Mouse (Mus musculus) heart, embryonic 15.5 days (tissue): ENCODE results near the gene Myo1d. TPM values are rescaled to one million over a fixed set of nuclear protein-coding genes. Genes with fewer than 3 reads are reported as not detected.

Source experiments
- ATAC-seq: fragments of 200-750 bp; cut with Nextera tagmentation; replicated peaks from 2 replicates; pipeline ENCODE4 v1.8.0; 2017; ENCODE audit warnings: low read depth, moderate TSS enrichment; ENCODE audit not compliant: insufficient number of reproducible peaks, insufficient read depth, low FRiP score
- H3K27ac ChIP-seq: fragments of 300-500 bp; sonication (generic); 2 replicates; pipeline ENCODE4 v1.5.1; 2015; ENCODE audit warnings: mild to moderate bottlenecking, inconsistent platforms
- H3K27me3 ChIP-seq: fragments of 300-500 bp; sonication (generic); 2 replicates; pipeline ENCODE4 v1.6.1; 2015; ENCODE audit warnings: inconsistent platforms
- H3K36me3 ChIP-seq: fragments of 300-500 bp; sonication (generic); 2 replicates; pipeline ENCODE4 v1.6.1; 2015; ENCODE audit warnings: mild to moderate bottlenecking, inconsistent platforms
- H3K4me1 ChIP-seq: fragments of 300-500 bp; sonication (generic); replicated peaks from 2 replicates; pipeline ENCODE4 v1.6.1; 2015; ENCODE audit warnings: inconsistent platforms
- H3K4me2 ChIP-seq: fragments of 300-500 bp; sonication (generic); 2 replicates; pipeline ENCODE4 v1.6.1; 2015; ENCODE audit warnings: inconsistent platforms, mild to moderate bottlenecking, moderate library complexity
- H3K4me3 ChIP-seq: fragments of 300-500 bp; sonication (generic); 2 replicates; pipeline ENCODE4 v1.5.1; 2015; ENCODE audit warnings: mild to moderate bottlenecking, inconsistent platforms
- H3K9ac ChIP-seq: fragments of 300-500 bp; sonication (generic); 2 replicates; pipeline ENCODE4 v1.6.1; 2015; ENCODE audit warnings: mild to moderate bottlenecking, inconsistent platforms
- H3K9me3 ChIP-seq: fragments of 300-500 bp; sonication (generic); replicated peaks from 2 replicates; pipeline ENCODE4 v1.6.1; 2016; ENCODE audit warnings: inconsistent platforms
- WGBS: fragments of 180-500 bp; shearing (Covaris S2); methylation state at CpG from one replicate; pipeline ENCODE4 v1.1.7; 2015; ENCODE audit warnings: mixed read lengths; 5-methylcytosine and 5-hydroxymethylcytosine counted together
- polyA plus RNA-seq: library from polyadenylated mRNA; unstranded; fragments of >200 nt; fragmentation: Nextera tagmentation; extraction: Ambion mirVana; gene quantifications from 2 replicates; pipeline ENCODE4 v1.2.1, GENCODE M21; 2015

The Myo1d gene
- polyA plus RNA-seq, 1 experiment from 2014 or later: 6.9 TPM

- no peaks in the 10 kb centered on the region for H3K36me3 ChIP-seq
- H3K4me2 ChIP-seq: no peak overlapping the region
- no peaks in the 10 kb centered on the region for H3K4me1 ChIP-seq
- no peaks in the 10 kb centered on the region for H3K27me3 ChIP-seq
- no peak for ATAC-seq
- H3K9me3 ChIP-seq: no peaks in the 10 kb centered on the region
- 75% methylated on average over 8 of the region's 8 CpGs for WGBS
- H3K27ac ChIP-seq: no peak overlapping the region
- H3K4me3 ChIP-seq: no peak overlapping the region
- H3K9ac ChIP-seq: no peak overlapping the region
These were observed 250.7 kb downstream of the Myo1d start for GRCm38 (mm10) chr11:80529149-80529548.

- no peak for ATAC-seq
- H3K4me2 ChIP-seq: no peak overlapping the region
These were observed 252.1 kb downstream of the Myo1d start for GRCm38 (mm10) chr11:80527697-80528096.

GRCm38 (mm10) chr11:80524213-80524612 lies 255.6 kb downstream of the Myo1d start:
- peaks cover 12% of the 10 kb centered on the region for H3K4me1 ChIP-seq
- no peaks in the 10 kb centered on the region for H3K27me3 ChIP-seq
- WGBS: 84% methylated on average over 5 of the region's 5 CpGs
- H3K4me3 ChIP-seq: no peak overlapping the region
- H3K4me2 ChIP-seq: no peak overlapping the region
- ATAC-seq: no peak
- H3K27ac ChIP-seq: no peak overlapping the region
- H3K9ac ChIP-seq: no peak overlapping the region
- no peaks in the 10 kb centered on the region for H3K9me3 ChIP-seq
- H3K36me3 ChIP-seq: no peaks in the 10 kb centered on the region

More at GRCm38 (mm10) chr11:80527697-80528096, 252.1 kb downstream of the Myo1d start:
- Histone ChIP-seq H3K4me3 (no peak overlapping the region), H3K9me3 (no peaks in the 10 kb centered on the region), H3K27me3 (no peaks in the 10 kb centered on the region), H3K27ac (no peak overlapping the region), H3K4me1 (peaks cover 8% of the 10 kb centered on the region), H3K36me3 (no peaks in the 10 kb centered on the region), H3K9ac (no peak overlapping the region)

GRCm38 (mm10) chr11:80523410-80523809 lies 256.4 kb downstream of the Myo1d start:
- no peaks in the 10 kb centered on the region for H3K36me3 ChIP-seq

GRCm38 (mm10) chr11:80522852-80523251 lies 257.0 kb downstream of the Myo1d start:
- H3K4me2 ChIP-seq: 0 out of 2 replicates have a peak overlapping the region, but pooled peaks have one; percentile 6
- peak overlapping the region; percentile 71 for H3K27ac ChIP-seq
- H3K4me1 ChIP-seq: peaks cover 19% of the 10 kb centered on the region

More at GRCm38 (mm10) chr11:80523410-80523809, 256.4 kb downstream of the Myo1d start:
- 0 out of 2 replicates have a peak overlapping the region, but pooled peaks have one; percentile 6 for H3K4me2 ChIP-seq
- peak overlapping the region; percentile 71 for H3K27ac ChIP-seq
- no peaks in the 10 kb centered on the region for H3K9me3 ChIP-seq
- ATAC-seq: no peak
- no peak overlapping the region for H3K9ac ChIP-seq
- 68% methylated on average over 4 of the region's 4 CpGs for whole genome bisulfite sequencing
- H3K4me3 ChIP-seq: no peak overlapping the region
- no peaks in the 10 kb centered on the region for H3K27me3 ChIP-seq
- peaks cover 19% of the 10 kb centered on the region for H3K4me1 ChIP-seq

GRCm38 (mm10) chr11:80521148-80521547 lies 258.7 kb downstream of the Myo1d start:
- no peaks in the 10 kb centered on the region for H3K27me3 ChIP-seq
- peaks cover 19% of the 10 kb centered on the region for H3K4me1 ChIP-seq
- 55% methylated on average over 2 of the region's 2 CpGs for WGBS
- H3K27ac ChIP-seq: no peak overlapping the region
- no peak for ATAC-seq
- no peaks in the 10 kb centered on the region for H3K9me3 ChIP-seq
- no peak overlapping the region for H3K9ac ChIP-seq
- H3K36me3 ChIP-seq: no peaks in the 10 kb centered on the region
- H3K4me2 ChIP-seq: no peak overlapping the region
- no peak overlapping the region for H3K4me3 ChIP-seq

More at GRCm38 (mm10) chr11:80522852-80523251, 257.0 kb downstream of the Myo1d start:
- Histone ChIP-seq H3K9ac (no peak overlapping the region), H3K4me3 (no peak overlapping the region), H3K36me3 (no peaks in the 10 kb centered on the region), H3K9me3 (no peaks in the 10 kb centered on the region), H3K27me3 (no peaks in the 10 kb centered on the region)
- WGBS: 17% methylated on average over 2 of the region's 2 CpGs
- no peak for ATAC-seq

GRCm38 (mm10) chr11:80518421-80519367 lies 261.1 kb downstream of the Myo1d start:
- Histone ChIP-seq H3K4me3 (no peak overlapping the region), H3K27me3 (no peaks in the 10 kb centered on the region), H3K27ac (no peak overlapping the region), H3K9ac (no peak overlapping the region), H3K9me3 (no peaks in the 10 kb centered on the region), H3K4me1 (peaks cover 19% of the 10 kb centered on the region), H3K4me2 (no peak overlapping the region), H3K36me3 (no peaks in the 10 kb centered on the region)
- WGBS: 38% methylated on average over 9 of the region's 9 CpGs
- no peak for ATAC-seq

GRCm38 (mm10) chr11:80515895-80516294 lies 263.9 kb downstream of the Myo1d start:
- H3K4me3 ChIP-seq: no peak overlapping the region
- H3K4me1 ChIP-seq: peaks cover 10% of the 10 kb centered on the region
- no peaks in the 10 kb centered on the region for H3K9me3 ChIP-seq
- no peak for ATAC-seq
- H3K9ac ChIP-seq: no peak overlapping the region
- 81% methylated on average over 8 of the region's 8 CpGs for WGBS
- H3K27me3 ChIP-seq: no peaks in the 10 kb centered on the region
- no peak overlapping the region for H3K4me2 ChIP-seq
- H3K27ac ChIP-seq: no peak overlapping the region
- no peaks in the 10 kb centered on the region for H3K36me3 ChIP-seq

- Histone ChIP-seq H3K9me3 (no peaks in the 10 kb centered on the region), H3K9ac (no peak overlapping the region), H3K4me2 (no peak overlapping the region), H3K4me3 (no peak overlapping the region), H3K4me1 (peaks cover 10% of the 10 kb centered on the region), H3K27me3 (no peaks in the 10 kb centered on the region), H3K27ac (no peak overlapping the region), H3K36me3 (no peaks in the 10 kb centered on the region)
- ATAC-seq: no peak
- WGBS: 67% methylated on average over 1 of the region's 1 CpGs
These were observed 264.5 kb downstream of the Myo1d start for GRCm38 (mm10) chr11:80515346-80515745.

GRCm38 (mm10) chr11:80513796-80514195 lies 266.0 kb downstream of the Myo1d start:
- Histone ChIP-seq H3K4me2 (no peak overlapping the region), H3K9me3 (no peaks in the 10 kb centered on the region), H3K9ac (no peak overlapping the region), H3K27ac (no peak overlapping the region), H3K4me3 (no peak overlapping the region), H3K27me3 (no peaks in the 10 kb centered on the region), H3K36me3 (no peaks in the 10 kb centered on the region), H3K4me1 (peaks cover 12% of the 10 kb centered on the region)
- ATAC-seq: no peak
- WGBS: 55% methylated on average over 7 of the region's 7 CpGs

GRCm38 (mm10) chr11:80512313-80513056 lies 267.3 kb downstream of the Myo1d start:
- no peak for ATAC-seq
- H3K27me3 ChIP-seq: no peaks in the 10 kb centered on the region
- no peaks in the 10 kb centered on the region for H3K36me3 ChIP-seq
- no peak overlapping the region for H3K4me3 ChIP-seq
- H3K9ac ChIP-seq: no peak overlapping the region
- 81% methylated on average over 19 of the region's 19 CpGs for WGBS
- H3K4me1 ChIP-seq: peaks cover 13% of the 10 kb centered on the region
- H3K27ac ChIP-seq: no peak overlapping the region
- H3K4me2 ChIP-seq: no peak overlapping the region
- no peaks in the 10 kb centered on the region for H3K9me3 ChIP-seq
